Mouse (Mus musculus): ENCODE data around the gene Gna13. TPM values are rescaled to one million over a fixed set of nuclear protein-coding genes. Genes with fewer than 3 reads are reported as not detected.

Gene Gna13
- polyA plus RNA-seq, 1 experiment from 2014 or later = 25.2 TPM

- ATAC-seq (ENCODE audit: low FRiP score) (peak; percentile 68), DNase-seq (ENCODE audit: low spot score) (no peak)
- Histone ChIP-seq H3K36me3 (ENCODE audit: control insufficient read depth, insufficient read depth, low read length) (peaks cover 2% of the 10 kb centered on the region; the same call in 1 of the 2 replicates), H3K9me3 (ENCODE audit: control insufficient read depth, low read length) (no peaks in the 10 kb centered on the region), H3K4me3 (ENCODE audit: low read depth, low read length) (peak overlapping the region; percentile 95), H3K27me3 (ENCODE audit: control insufficient read depth, insufficient read depth, low read length) (no peaks in the 10 kb centered on the region), H3K4me1 (replicated peaks; ENCODE audit: control insufficient read depth, insufficient read depth, low read length) (peaks cover 8% of the 10 kb centered on the region; the same call in 1 of the 2 replicates), H3K27ac (ENCODE audit: low read depth, low read length) (peak overlapping the region; percentile 93), H3K4me2 (replicated peaks; ENCODE audit: low read depth, low read length) (peak overlapping the region; percentile 56), H3K9ac (ENCODE audit: low read depth, low read length) (peak overlapping the region; percentile 85)
- 5% methylated on average over 52 of the region's 53 CpGs for WGBS
These were observed 831 bp downstream of the Gna13 start for GRCm38 (mm10) chr11:109363191-109364133.

GRCm38 (mm10) chr11:109364337-109364736 lies 1.7 kb downstream of the Gna13 start:
- no peak overlapping the region for H3K27ac ChIP-seq (ENCODE audit: low read depth, low read length)
- no peak for DNase-seq (ENCODE audit: low spot score)
- H3K4me1 ChIP-seq (replicated peaks; ENCODE audit: control insufficient read depth, insufficient read depth, low read length) = 0 out of 2 replicates have a peak, but pooled peaks cover 6% of the 10 kb centered on the region
- no peak overlapping the region for H3K4me3 ChIP-seq (ENCODE audit: low read depth, low read length)
- WGBS = 73% methylated on average over 2 of the region's 2 CpGs
- no peak overlapping the region for H3K9ac ChIP-seq (ENCODE audit: low read depth, low read length)
- H3K4me2 ChIP-seq (replicated peaks; ENCODE audit: low read depth, low read length) = peak overlapping the region; percentile 24; the same call in 1 of the 2 replicates
- peaks cover 2% of the 10 kb centered on the region; the same call in 1 of the 2 replicates for H3K36me3 ChIP-seq (ENCODE audit: control insufficient read depth, insufficient read depth, low read length)
- no peaks in the 10 kb centered on the region for H3K9me3 ChIP-seq (ENCODE audit: control insufficient read depth, low read length)
- no peaks in the 10 kb centered on the region for H3K27me3 ChIP-seq (ENCODE audit: control insufficient read depth, insufficient read depth, low read length)
- ATAC-seq (ENCODE audit: low FRiP score) = no peak

GRCm38 (mm10) chr11:109364881-109365280 lies 2.2 kb downstream of the Gna13 start:
- Histone ChIP-seq H3K36me3 (ENCODE audit: control insufficient read depth, insufficient read depth, low read length) (peaks cover 2% of the 10 kb centered on the region; the same call in 1 of the 2 replicates), H3K27ac (ENCODE audit: low read depth, low read length) (no peak overlapping the region), H3K4me3 (ENCODE audit: low read depth, low read length) (no peak overlapping the region), H3K4me2 (replicated peaks; ENCODE audit: low read depth, low read length) (no peak overlapping the region), H3K9me3 (ENCODE audit: control insufficient read depth, low read length) (no peaks in the 10 kb centered on the region), H3K9ac (ENCODE audit: low read depth, low read length) (no peak overlapping the region), H3K4me1 (replicated peaks; ENCODE audit: control insufficient read depth, insufficient read depth, low read length) (0 out of 2 replicates have a peak, but pooled peaks cover 6% of the 10 kb centered on the region), H3K27me3 (ENCODE audit: control insufficient read depth, insufficient read depth, low read length) (no peaks in the 10 kb centered on the region)
- DNase-seq (ENCODE audit: low spot score) = no peak
- 92% methylated on average over 10 of the region's 10 CpGs for WGBS
- ATAC-seq (ENCODE audit: low FRiP score) = no peak

- Histone ChIP-seq H3K4me2 (replicated peaks; ENCODE audit: low read depth, low read length) (no peak overlapping the region), H3K4me1 (replicated peaks; ENCODE audit: control insufficient read depth, insufficient read depth, low read length) (0 out of 2 replicates have a peak, but pooled peaks cover 6% of the 10 kb centered on the region)
These were observed 3.2 kb downstream of the Gna13 start for GRCm38 (mm10) chr11:109365818-109366217.

GRCm38 (mm10) chr11:109366802-109367579 lies 4.4 kb downstream of the Gna13 start:
- peaks cover 2% of the 10 kb centered on the region; the same call in 1 of the 2 replicates for H3K36me3 ChIP-seq (ENCODE audit: control insufficient read depth, insufficient read depth, low read length)

More at GRCm38 (mm10) chr11:109365818-109366217, 3.2 kb downstream of the Gna13 start:
- no peaks in the 10 kb centered on the region for H3K9me3 ChIP-seq (ENCODE audit: control insufficient read depth, low read length)
- peaks cover 2% of the 10 kb centered on the region; the same call in 1 of the 2 replicates for H3K36me3 ChIP-seq (ENCODE audit: control insufficient read depth, insufficient read depth, low read length)
- H3K4me3 ChIP-seq (ENCODE audit: low read depth, low read length) = no peak overlapping the region
- H3K27ac ChIP-seq (ENCODE audit: low read depth, low read length) = no peak overlapping the region
- ATAC-seq (ENCODE audit: low FRiP score) (no peak), DNase-seq (ENCODE audit: low spot score) (no peak)
- no peak overlapping the region for H3K9ac ChIP-seq (ENCODE audit: low read depth, low read length)
- 93% methylated on average over 5 of the region's 5 CpGs for WGBS
- no peaks in the 10 kb centered on the region for H3K27me3 ChIP-seq (ENCODE audit: control insufficient read depth, insufficient read depth, low read length)

GRCm38 (mm10) chr11:109369026-109369637 lies 6.5 kb downstream of the Gna13 start:
- Histone ChIP-seq H3K4me3 (ENCODE audit: low read depth, low read length) (no peak overlapping the region), H3K9ac (ENCODE audit: low read depth, low read length) (no peak overlapping the region), H3K4me1 (replicated peaks; ENCODE audit: control insufficient read depth, insufficient read depth, low read length) (0 out of 2 replicates have a peak, but pooled peaks cover 3% of the 10 kb centered on the region), H3K27me3 (ENCODE audit: control insufficient read depth, insufficient read depth, low read length) (no peaks in the 10 kb centered on the region), H3K27ac (ENCODE audit: low read depth, low read length) (no peak overlapping the region), H3K36me3 (ENCODE audit: control insufficient read depth, insufficient read depth, low read length) (peaks cover 2% of the 10 kb centered on the region; the same call in 1 of the 2 replicates), H3K4me2 (replicated peaks; ENCODE audit: low read depth, low read length) (no peak overlapping the region), H3K9me3 (ENCODE audit: control insufficient read depth, low read length) (no peaks in the 10 kb centered on the region)
- DNase-seq (ENCODE audit: low spot score) = no peak
- 96% methylated on average over 3 of the region's 3 CpGs for WGBS
- ATAC-seq (ENCODE audit: low FRiP score) = no peak

More at GRCm38 (mm10) chr11:109366802-109367579, 4.4 kb downstream of the Gna13 start:
- no peak overlapping the region for H3K4me3 ChIP-seq (ENCODE audit: low read depth, low read length)
- no peak for DNase-seq (ENCODE audit: low spot score)
- no peaks in the 10 kb centered on the region for H3K9me3 ChIP-seq (ENCODE audit: control insufficient read depth, low read length)
- no peak overlapping the region for H3K9ac ChIP-seq (ENCODE audit: low read depth, low read length)
- H3K4me2 ChIP-seq (replicated peaks; ENCODE audit: low read depth, low read length) = no peak overlapping the region
- no peaks in the 10 kb centered on the region for H3K27me3 ChIP-seq (ENCODE audit: control insufficient read depth, insufficient read depth, low read length)
- 84% methylated on average over 15 of the region's 15 CpGs for WGBS
- H3K4me1 ChIP-seq (replicated peaks; ENCODE audit: control insufficient read depth, insufficient read depth, low read length) = 0 out of 2 replicates have a peak, but pooled peaks cover 3% of the 10 kb centered on the region
- no peak for ATAC-seq (ENCODE audit: low FRiP score)
- no peak overlapping the region for H3K27ac ChIP-seq (ENCODE audit: low read depth, low read length)

- no peak for ATAC-seq (ENCODE audit: low FRiP score)
- 72% methylated on average over 7 of the region's 7 CpGs for WGBS
These were observed 12.8 kb downstream of the Gna13 start for GRCm38 (mm10) chr11:109375412-109375811.

GRCm38 (mm10) chr11:109376484-109377143 lies 14.0 kb downstream of the Gna13 start:
- Histone ChIP-seq H3K36me3 (ENCODE audit: control insufficient read depth, insufficient read depth, low read length) (no peaks in the 10 kb centered on the region), H3K4me1 (replicated peaks; ENCODE audit: control insufficient read depth, insufficient read depth, low read length) (no peaks in the 10 kb centered on the region), H3K27ac (ENCODE audit: low read depth, low read length) (no peak overlapping the region), H3K9ac (ENCODE audit: low read depth, low read length) (no peak overlapping the region), H3K27me3 (ENCODE audit: control insufficient read depth, insufficient read depth, low read length) (no peaks in the 10 kb centered on the region), H3K4me3 (ENCODE audit: low read depth, low read length) (no peak overlapping the region), H3K4me2 (replicated peaks; ENCODE audit: low read depth, low read length) (no peak overlapping the region), H3K9me3 (ENCODE audit: control insufficient read depth, low read length) (no peaks in the 10 kb centered on the region)
- DNase-seq (ENCODE audit: low spot score) (no peak), ATAC-seq (ENCODE audit: low FRiP score) (no peak)
- WGBS = 70% methylated on average over 7 of the region's 7 CpGs

More at GRCm38 (mm10) chr11:109375412-109375811, 12.8 kb downstream of the Gna13 start:
- Histone ChIP-seq H3K9me3 (ENCODE audit: control insufficient read depth, low read length) (no peaks in the 10 kb centered on the region), H3K36me3 (ENCODE audit: control insufficient read depth, insufficient read depth, low read length) (no peaks in the 10 kb centered on the region), H3K4me2 (replicated peaks; ENCODE audit: low read depth, low read length) (no peak overlapping the region), H3K9ac (ENCODE audit: low read depth, low read length) (no peak overlapping the region), H3K27ac (ENCODE audit: low read depth, low read length) (no peak overlapping the region), H3K27me3 (ENCODE audit: control insufficient read depth, insufficient read depth, low read length) (no peaks in the 10 kb centered on the region), H3K4me1 (replicated peaks; ENCODE audit: control insufficient read depth, insufficient read depth, low read length) (no peaks in the 10 kb centered on the region), H3K4me3 (ENCODE audit: low read depth, low read length) (no peak overlapping the region)
- DNase-seq (ENCODE audit: low spot score) = no peak
